Mouse (Mus musculus): ENCODE results near the gene Mpdz.

GRCm38 (mm10) chr4:81283081-81283480 is 159.5 kb downstream of the Mpdz start:
- TF ChIP-seq CTCF (conservative IDR thresholded peaks at IDR 0.05; ENCODE audit: low read length) (no peak), POU5F1 (IDR thresholded peaks at IDR 0.05; ENCODE audit: borderline replicate concordance, low read length) (no peak)
